Mouse (Mus musculus) olfactory bulb, adult 2 months (tissue): Measurements from ENCODE around the gene Gm49325. TPM values are rescaled to one million over a fixed set of nuclear protein-coding genes. Genes with fewer than 3 reads are reported as not detected.

Source experiments
- H3K27ac ChIP-seq: fragments of 200-500 bp; 2 replicates; pipeline ENCODE4 v1.5.1; 2012; ENCODE audit warnings: low read depth, low read length; ENCODE audit not compliant: insufficient read depth
- H3K4me1 ChIP-seq: fragments of 200-500 bp; 2 replicates; pipeline ENCODE4 v1.6.1; 2012; ENCODE audit warnings: low read length; ENCODE audit not compliant: control insufficient read depth, insufficient read depth
- H3K4me3 ChIP-seq: fragments of 200-500 bp; 2 replicates; pipeline ENCODE4 v1.5.1; 2012; ENCODE audit warnings: mild to moderate bottlenecking, low read depth, low read length, moderate library complexity; ENCODE audit not compliant: insufficient read depth
- CTCF ChIP-seq: fragments of 200-500 bp; IDR thresholded peaks from 2 replicates; pipeline ENCODE4 v1.5.1; 2012; ENCODE audit warnings: low read depth, mild to moderate bottlenecking, low read length, moderate library complexity; ENCODE audit not compliant: insufficient read depth
- POLR2A ChIP-seq: fragments of 200-500 bp; IDR thresholded peaks from 2 replicates; pipeline ENCODE4 v1.6.1; 2012; ENCODE audit warnings: mild to moderate bottlenecking, low read depth, low read length, moderate library complexity; ENCODE audit not compliant: insufficient read depth
- WGBS: fragments of 180-500 bp; shearing (Covaris S2); methylation state at CpG from one replicate; pipeline ENCODE4 v1.1.7; 2018; 5-methylcytosine and 5-hydroxymethylcytosine counted together
- polyA plus RNA-seq: library from polyadenylated mRNA; stranded (reverse); fragments of >200 nt; gene quantifications from 2 replicates; pipeline ENCODE4 v1.2.4, GENCODE M21; 2012; ENCODE audit warnings: low replicate concordance; ENCODE audit not compliant: missing spikeins, insufficient read depth, insufficient read length

Gm49325 gene
- polyA plus RNA-seq, 1 experiment = not detected

DNA sequence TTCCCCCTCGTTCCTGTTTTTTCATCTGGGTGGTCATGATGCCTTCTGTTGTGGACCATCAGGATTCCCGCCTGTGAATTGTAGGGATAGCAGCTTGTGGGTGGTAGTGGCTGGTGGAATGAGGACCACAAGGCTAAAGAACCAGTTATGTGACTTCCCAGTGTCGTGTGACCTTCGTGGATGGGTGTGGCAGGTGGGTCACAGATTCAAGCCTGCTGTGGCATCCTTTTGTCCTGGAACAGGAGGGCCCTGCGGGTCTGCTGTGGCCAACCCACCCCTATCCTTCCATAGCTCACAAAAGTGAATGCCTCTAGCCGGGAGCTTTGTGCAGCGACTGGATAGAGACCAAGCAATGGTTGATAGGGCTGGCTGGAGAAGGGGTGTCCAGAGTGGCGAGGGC, 41.9 kb downstream of the Gm49325 start:
- H3K27ac ChIP-seq = no peak overlapping the region
- H3K4me1 ChIP-seq = peaks cover 13% of the 10 kb centered on the region
- H3K4me3 ChIP-seq = no peak overlapping the region
- no peak for TF ChIP-seq CTCF
- no peak for TF ChIP-seq POLR2A
- WGBS = 84% methylated on average over 8 of the region's 8 CpGs

DNA sequence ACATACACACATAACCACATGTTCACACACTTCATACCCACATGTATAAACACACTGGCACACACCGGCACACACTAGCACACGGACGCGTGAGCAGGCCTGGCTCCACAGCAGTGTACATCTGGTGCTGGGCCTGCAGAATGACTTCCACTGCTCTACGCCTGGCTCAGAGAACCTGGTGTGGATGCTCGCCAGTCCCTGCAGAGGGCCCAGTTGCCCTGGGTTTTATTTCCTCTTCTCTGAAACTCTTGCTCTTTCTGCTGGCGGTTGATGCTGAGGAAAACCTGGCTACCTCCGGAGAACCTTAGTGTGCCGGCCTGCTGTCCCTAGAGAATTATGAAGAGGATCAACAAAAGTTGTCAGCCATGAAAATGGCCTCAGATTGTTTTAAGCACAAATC, 46.0 kb downstream of the Gm49325 start:
- TF ChIP-seq CTCF (no peak), POLR2A (no peak)
- H3K27ac ChIP-seq = no peak overlapping the region
- WGBS = 88% methylated on average over 9 of the region's 9 CpGs
- H3K4me3 ChIP-seq = no peak overlapping the region
- H3K4me1 ChIP-seq = peaks cover 13% of the 10 kb centered on the region

DNA sequence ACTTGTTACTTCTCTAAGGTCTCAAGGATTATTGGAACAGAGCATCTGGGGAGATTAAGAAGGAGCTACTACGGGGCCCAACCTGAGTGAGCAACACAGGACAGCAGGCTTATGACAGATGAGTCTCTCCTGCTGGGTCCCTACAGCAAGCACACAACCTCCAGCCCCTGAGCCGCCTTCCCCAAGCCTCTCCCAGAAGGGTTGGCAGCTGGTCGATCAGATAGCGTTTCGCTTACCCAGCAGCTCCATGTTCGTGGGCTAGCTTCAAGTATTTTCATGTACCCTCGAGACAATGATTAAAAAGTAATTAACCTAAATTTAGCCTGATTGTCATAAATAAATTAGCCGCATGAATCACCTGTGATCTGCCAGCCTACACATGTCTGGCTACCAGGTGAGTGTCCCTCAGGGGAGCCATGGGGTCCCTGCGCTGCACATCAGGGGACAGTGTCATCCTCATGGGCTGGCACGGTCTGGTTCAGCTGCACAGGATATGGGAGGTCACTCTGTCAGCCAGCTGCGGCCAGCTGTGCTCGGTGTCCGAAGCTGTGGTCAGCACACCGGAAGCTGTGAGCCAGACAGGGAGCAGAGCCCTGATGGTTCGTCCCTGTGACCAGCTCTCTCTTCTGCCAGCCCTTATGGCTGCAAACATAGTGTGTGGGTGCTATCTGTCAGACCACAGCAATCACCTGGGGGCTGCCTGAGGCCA, 52.4 kb downstream of the Gm49325 start:
- 87% methylated on average over 15 of the region's 15 CpGs for whole genome bisulfite sequencing

DNA sequence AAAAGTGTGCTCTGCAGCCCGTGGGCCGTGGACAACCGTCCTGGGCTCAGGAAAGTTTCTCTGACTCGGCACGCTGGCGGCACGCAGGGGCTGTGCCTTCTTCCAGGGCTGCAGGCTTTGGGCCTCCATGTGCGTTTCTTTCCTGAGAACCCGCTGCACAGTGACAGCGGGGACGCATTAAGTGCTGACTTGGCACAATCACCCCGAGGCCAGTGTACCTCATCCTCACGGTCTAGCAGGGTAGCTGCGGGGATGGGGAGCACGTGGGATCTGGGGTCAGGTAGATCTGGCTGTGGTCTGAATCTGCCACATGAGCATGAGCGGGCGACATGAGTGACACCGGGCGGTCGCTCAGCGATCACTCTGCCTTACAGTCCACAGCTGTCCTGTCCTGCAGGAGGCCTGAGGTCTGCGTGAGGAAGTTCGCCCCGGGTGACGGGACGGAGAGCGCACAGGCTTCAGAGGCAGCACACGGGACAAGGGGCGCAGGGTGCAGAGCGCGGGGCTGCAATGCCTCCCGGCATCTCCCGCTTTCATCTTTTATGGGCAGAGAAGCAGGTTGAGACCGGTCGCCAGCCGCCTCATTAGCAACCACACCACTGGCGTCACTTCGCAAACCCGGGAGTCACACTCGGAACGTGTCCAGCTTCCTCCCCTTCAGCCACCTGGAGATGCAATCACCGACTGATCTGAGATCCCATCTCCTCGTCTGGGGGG, 58.1 kb downstream of the Gm49325 start:
- peaks cover 2% of the 10 kb centered on the region; the same call in 1 of the 2 replicates for H3K4me1 ChIP-seq
- H3K27ac ChIP-seq = no peak overlapping the region
- WGBS = 68% methylated on average over 43 of the region's 43 CpGs
- H3K4me3 ChIP-seq = no peak overlapping the region
- no peak for TF ChIP-seq POLR2A
- TF ChIP-seq CTCF = no peak

More for the DNA sequence above, 52.4 kb downstream of the Gm49325 start:
- Histone ChIP-seq H3K27ac (no peak overlapping the region), H3K4me3 (no peak overlapping the region), H3K4me1 (no peaks in the 10 kb centered on the region)
- TF ChIP-seq CTCF = no peak

DNA sequence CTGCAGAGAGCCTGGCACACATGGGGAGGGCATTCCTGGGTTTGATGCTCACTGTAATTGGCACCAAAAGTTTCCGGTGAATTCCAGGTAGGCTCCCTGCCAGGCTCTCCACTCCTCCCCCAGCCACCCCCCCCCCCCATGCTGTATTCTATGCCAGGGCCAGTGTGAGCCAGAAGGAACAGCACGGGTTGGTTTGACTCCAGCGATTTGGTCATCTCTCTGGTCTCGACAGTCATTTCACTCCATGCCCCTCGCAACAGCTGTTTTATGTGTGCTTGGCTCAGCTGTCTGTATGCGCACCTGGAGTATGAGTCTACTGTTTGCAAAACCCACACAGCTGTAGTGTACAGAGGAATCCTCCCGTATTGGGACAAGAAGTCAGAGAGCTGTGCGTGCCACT, 60.3 kb downstream of the Gm49325 start:
- no peak for TF ChIP-seq CTCF
- TF ChIP-seq POLR2A = no peak
- Histone ChIP-seq H3K4me3 (no peak overlapping the region), H3K27ac (no peak overlapping the region), H3K4me1 (peaks cover 2% of the 10 kb centered on the region; the same call in 1 of the 2 replicates)
- 57% methylated on average over 8 of the region's 8 CpGs for WGBS

DNA sequence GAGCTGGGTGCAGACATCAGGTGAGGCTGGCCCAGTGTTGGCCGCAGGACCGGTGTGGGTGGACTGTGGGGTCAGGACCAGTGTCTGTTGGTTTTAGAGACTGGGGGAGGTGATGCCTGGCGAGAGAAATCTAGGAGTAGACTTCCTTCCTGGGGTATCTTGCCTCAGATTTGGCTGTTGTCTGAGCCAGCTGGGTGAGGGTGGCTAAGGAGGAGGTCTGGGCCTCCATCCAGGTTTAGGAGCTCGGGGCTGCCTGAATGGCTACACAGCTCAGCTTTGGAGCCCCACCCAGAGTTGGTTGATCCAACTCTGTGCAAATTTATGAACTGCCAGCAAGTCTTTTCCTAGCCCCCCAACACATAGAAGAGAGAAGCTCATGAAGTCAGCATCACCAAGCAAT, 61.4 kb downstream of the Gm49325 start:
- 74% methylated on average over 4 of the region's 4 CpGs for WGBS

DNA sequence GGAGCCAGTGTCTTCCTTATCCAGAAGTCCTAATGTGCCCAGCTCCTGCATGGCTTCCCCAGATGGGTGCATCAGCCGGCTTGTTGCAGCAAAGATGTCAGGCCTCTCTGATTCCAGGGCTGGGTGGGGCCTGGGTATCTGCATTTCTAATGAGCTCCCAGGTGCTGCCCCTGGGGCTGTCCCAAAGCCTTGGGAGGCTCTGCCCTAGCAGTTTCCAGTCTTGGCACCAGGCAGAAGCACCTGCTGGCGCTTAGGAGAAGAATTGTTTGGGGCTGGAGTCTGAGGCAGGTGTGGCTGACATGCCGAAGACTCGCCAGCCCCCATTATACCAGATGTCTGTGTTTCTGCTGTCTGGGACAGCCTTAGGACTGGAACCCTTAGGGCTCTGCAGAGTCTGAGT, 64.7 kb downstream of the Gm49325 start:
- WGBS = 85% methylated on average over 4 of the region's 4 CpGs
- no peak for TF ChIP-seq POLR2A
- TF ChIP-seq CTCF = no peak
- H3K27ac ChIP-seq = no peak overlapping the region
- peaks cover 4% of the 10 kb centered on the region; the same call in 1 of the 2 replicates for H3K4me1 ChIP-seq
- no peak overlapping the region for H3K4me3 ChIP-seq

More for the DNA sequence above, 61.4 kb downstream of the Gm49325 start:
- H3K4me3 ChIP-seq = no peak overlapping the region
- H3K4me1 ChIP-seq = peaks cover 2% of the 10 kb centered on the region; the same call in 1 of the 2 replicates
- H3K27ac ChIP-seq = no peak overlapping the region
- no peak for TF ChIP-seq POLR2A
- no peak for TF ChIP-seq CTCF

DNA sequence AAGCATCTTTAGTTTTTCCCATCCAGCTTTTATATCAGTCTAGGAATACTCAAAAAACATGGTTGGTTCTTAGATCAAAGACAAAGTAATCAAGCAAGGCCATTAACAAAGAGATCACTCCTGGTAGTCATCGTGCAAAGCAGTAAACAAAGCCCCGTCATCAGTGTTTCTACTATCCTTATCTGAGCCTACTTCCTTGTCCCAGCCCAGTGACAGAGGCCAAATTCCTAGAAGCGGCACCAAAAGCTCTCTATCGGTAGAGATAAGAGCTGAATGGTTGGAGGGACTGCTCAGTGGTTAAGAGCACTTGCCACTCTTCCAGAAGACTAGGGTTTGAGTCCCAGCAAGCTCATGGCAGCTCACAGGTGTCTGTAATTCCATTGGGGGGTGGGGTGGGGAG, 65.5 kb downstream of the Gm49325 start:
- H3K27ac ChIP-seq = no peak overlapping the region
- no peak for TF ChIP-seq POLR2A
- no peak overlapping the region for H3K4me3 ChIP-seq
- 85% methylated on average over 4 of the region's 4 CpGs for WGBS
- H3K4me1 ChIP-seq = peaks cover 2% of the 10 kb centered on the region; the same call in 1 of the 2 replicates

DNA sequence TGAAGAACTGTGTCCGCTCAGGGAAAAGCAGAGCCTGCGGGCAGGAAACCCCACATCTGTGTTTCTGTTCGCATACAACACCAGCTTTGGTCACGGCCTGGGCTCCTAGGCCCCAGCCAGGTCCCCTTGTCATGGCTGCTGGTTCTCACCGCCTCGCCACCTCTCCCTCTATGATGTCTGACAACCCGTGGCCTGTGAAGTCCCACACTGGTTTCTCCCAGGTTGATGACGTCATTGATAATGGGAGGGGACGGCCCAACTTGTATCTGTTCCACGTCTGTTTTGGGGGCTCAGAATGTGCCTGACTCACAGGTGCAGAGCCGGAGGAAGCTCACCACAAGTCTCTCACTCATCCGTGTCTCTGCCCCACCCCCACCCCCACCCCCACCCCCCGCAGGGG, 67.8 kb downstream of the Gm49325 start:
- H3K4me1 ChIP-seq = peaks cover 14% of the 10 kb centered on the region

More for the DNA sequence above, 67.8 kb downstream of the Gm49325 start:
- no peak overlapping the region for H3K27ac ChIP-seq
- WGBS = 70% methylated on average over 13 of the region's 13 CpGs
- no peak for TF ChIP-seq POLR2A
- TF ChIP-seq CTCF = no peak
- H3K4me3 ChIP-seq = no peak overlapping the region
